Mouse (Mus musculus): ENCODE results near the gene Vmn1r30. TPM values are rescaled to one million over a fixed set of nuclear protein-coding genes. Genes with fewer than 3 reads are reported as not detected.

Gene Vmn1r30
- not detected for polyA plus RNA-seq (2017; shearing (Covaris generic))

GRCm38 (mm10) chr6:58443285-58443684 lies at the start of gene Vmn1r30:
Gene Vmn1r30 (minus strand): TSS chr6:58443385.

GRCm38 (mm10) chr6:58475230-58475629 lies 32.0 kb upstream of the Vmn1r30 start, which contains the start of gene Vmn1r31:
Gene Vmn1r31 (minus strand): TSS chr6:58475330.

Other genes starting within 250 kb of the Vmn1r30 start
- gene Vmn1r27, start 224.6 kb downstream of the Vmn1r30 start, polyA plus RNA-seq (2017; shearing (Covaris generic)) = not detected
- gene Vmn1r28, start 181.3 kb downstream of the Vmn1r30 start, polyA plus RNA-seq (2017; shearing (Covaris generic)) = not detected
- not detected for gene Vmn1r29, start 141.8 kb downstream of the Vmn1r30 start, polyA plus RNA-seq (2017; shearing (Covaris generic))
- not detected for gene Vmn1r31, start 31.9 kb upstream of the Vmn1r30 start, polyA plus RNA-seq (2017; shearing (Covaris generic))
- gene Abcg2, start 141.1 kb upstream of the Vmn1r30 start, polyA plus RNA-seq (2017; shearing (Covaris generic)) = 11.6 TPM

Data from effector memory CD4-positive, alpha-beta T cell, adult 7 months (primary cell).